In genomic region chr13:49225159-49225558, GRCm38 (mm10) we compare ENCODE assay signal across 27 mouse cellular contexts. TPM values are rescaled to one million over a fixed set of nuclear protein-coding genes. Genes with fewer than 3 reads are reported as not detected.
DNase-seq lines count a peak whose midpoint lies in the region; ATAC-seq and TF ChIP-seq lines count a peak whose summit lies in the region.
"Had no signal": no experiment of that assay in that cellular context is flagged by ENCODE, and none has a peak within 500 bp of the region (broad histone marks: within the 10 kb centered on the region; RNA-seq: fewer than 3 reads in every experiment).

No protein-coding gene starts in this region.

- TF ChIP-seq RAD21 in CH12.LX (IDR thresholded peaks at IDR 0.05; ENCODE audit: low read depth, low read length), result no peak

- H3K27me3 ChIP-seq in CH12.LX (replicated peaks), result no peaks in the 10 kb centered on the region
- no peaks in the 10 kb centered on the region for H3K27me3 ChIP-seq in liver, postnatal 0 days (ENCODE audit: insufficient read depth, low read length)
- H3K27me3 ChIP-seq: embryonic facial prominence, embryonic 15.5 days had no signal

- TF ChIP-seq CTCF in gastrocnemius, adult 2 months (IDR thresholded peaks at IDR 0.05), result no peak
- no peak for TF ChIP-seq CTCF in CH12.LX (conservative IDR thresholded peaks at IDR 0.05 in 1 of 2, IDR thresholded peaks at IDR 0.05 in 1 of 2; ENCODE audit: low read depth in 2 of 2, low read length in 2 of 2)
- no peak for TF ChIP-seq CTCF in liver, postnatal 0 days (IDR thresholded peaks at IDR 0.05; ENCODE audit: low read depth)

- no peak for DNase-seq in gastrocnemius, adult 2 months
- no peak for DNase-seq in gastrocnemius, postnatal 36 days
- DNase-seq in CH12.LX (ENCODE audit: extremely low read depth), result peak; percentile 65
- DNase-seq in layer of hippocampus, adult 8-10 months (ENCODE audit: low spot score in 2 of 2), result no peak
- no peak for DNase-seq in lung, postnatal 36 days
- DNase-seq in liver, postnatal 0 days, result no peak
- DNase-seq: adrenal gland, adult 8-10 months; adrenal gland, postnatal 36 days; cerebellum, adult 11 months; cerebellum, adult 2 months; cerebellum, adult 9-11 months; cerebellum, postnatal 25 days; forebrain, postnatal 0 days; gastrocnemius, postnatal 25 days; heart, adult 11 months; heart, postnatal 10 days; heart, postnatal 36 days had no signal

- H3K36me3 ChIP-seq in CH12.LX (replicated peaks in 1 of 2; ENCODE audit: control insufficient read depth in 1 of 2, insufficient read depth in 1 of 2, low read length in 1 of 2), result no peaks in the 10 kb centered on the region
- no peaks in the 10 kb centered on the region for H3K36me3 ChIP-seq in liver, postnatal 0 days (replicated peaks; ENCODE audit: insufficient read depth, low read length)
- H3K36me3 ChIP-seq: embryonic facial prominence, embryonic 12.5 days; embryonic facial prominence, embryonic 15.5 days; heart, embryonic 12.5 days; heart, embryonic 15.5 days; hindbrain, embryonic 10.5 days had no signal

- WGBS in liver, postnatal 0 days (ENCODE audit: insufficient replicate concordance), result 62% methylated on average over 3 of the region's 3 CpGs

- peak overlapping the region; percentile 73; the same call in 1 of the 2 replicates for H3K27ac ChIP-seq in gastrocnemius, adult 2 months
- no peak overlapping the region for H3K27ac ChIP-seq in CH12.LX (ENCODE audit: insufficient read depth, low read depth)
- no peak overlapping the region for H3K27ac ChIP-seq in liver, postnatal 0 days (ENCODE audit: low read depth)
- H3K27ac ChIP-seq: embryonic facial prominence, embryonic 12.5 days; embryonic facial prominence, embryonic 15.5 days; heart, embryonic 15.5 days; hindbrain, embryonic 10.5 days; hindbrain, embryonic 14.5 days; hindbrain, postnatal 0 days had no signal

- in situ Hi-C loops in CH12.LX (cut with MboI; ENCODE audit: low pct_ligation_motif_present, low pct_unique_long_range_greater_than_20kb, low sequenced_read_pairs), result no loop called here

- H3K4me2 ChIP-seq in CH12.LX (ENCODE audit: insufficient read depth, low read depth, poor library complexity, severe bottlenecking), result no peak overlapping the region
- no peak overlapping the region for H3K4me2 ChIP-seq in liver, postnatal 0 days (ENCODE audit: low read depth, low read length)
- H3K4me2 ChIP-seq: embryonic facial prominence, embryonic 12.5 days; heart, embryonic 15.5 days; hindbrain, embryonic 14.5 days had no signal

- no peak overlapping the region for H3K9ac ChIP-seq in CH12.LX (ENCODE audit: insufficient read depth, low read depth)
- no peak overlapping the region for H3K9ac ChIP-seq in liver, postnatal 0 days (replicated peaks)
- H3K9ac ChIP-seq: embryonic facial prominence, embryonic 12.5 days; embryonic facial prominence, embryonic 15.5 days; forebrain, postnatal 0 days; heart, embryonic 15.5 days; hindbrain, embryonic 14.5 days had no signal

- intact Hi-C loops in gastrocnemius, adult 2 months (cut with DNase I), result loop anchor here (5.0 kb wide), 1 partner anchor 57 kb away; no protein-coding TSS in a partner anchor
- intact Hi-C loops in gastrocnemius, postnatal 36 days (cut with DNase I), result no loop called here

- peaks cover 5% of the 10 kb centered on the region for H3K9me3 ChIP-seq in CH12.LX (replicated peaks; ENCODE audit: low read length)
- no peaks in the 10 kb centered on the region for H3K9me3 ChIP-seq in liver, postnatal 0 days (ENCODE audit: low read length)
- H3K9me3 ChIP-seq: embryonic facial prominence, embryonic 12.5 days; embryonic facial prominence, embryonic 15.5 days; heart, embryonic 15.5 days; hindbrain, embryonic 10.5 days had no signal

- dilution Hi-C loops in CH12.LX (cut with MboI; ENCODE audit: extremely low pct_ligation_motif_present, extremely low pct_unique_long_range_greater_than_20kb, low sequenced_read_pairs), result no loop called here

- no peak for TF ChIP-seq POLR2A in CH12.LX (IDR thresholded peaks at IDR 0.05; ENCODE audit: low read depth, low read length)

- peak; percentile 27; the same call in 1 of the 2 replicates for ATAC-seq in megakaryocyte, adult 5-6 weeks (ENCODE audit: poor library complexity, severe bottlenecking)
- no peak for ATAC-seq in liver, postnatal 0 days
- ATAC-seq: activated CD4-positive, CD25-positive, alpha-beta regulatory T cell, adult 4 months; forebrain, embryonic 14.5 days; forebrain, postnatal 0 days; hindbrain, postnatal 0 days had no signal

- H3K4me1 ChIP-seq in CH12.LX (ENCODE audit: control insufficient read depth in 1 of 2, insufficient read depth in 2 of 2), result peaks cover 8 to 31% of the 10 kb centered on the region in 2 experiments
- no peaks in the 10 kb centered on the region for H3K4me1 ChIP-seq in liver, postnatal 0 days (ENCODE audit: insufficient read depth)
- H3K4me1 ChIP-seq: embryonic facial prominence, embryonic 12.5 days; embryonic facial prominence, embryonic 15.5 days had no signal

- peak overlapping the region; percentile 57 for H3K4me3 ChIP-seq in gastrocnemius, adult 2 months
- no peak overlapping the region for H3K4me3 ChIP-seq in CH12.LX (replicated peaks in 1 of 3; ENCODE audit: low read depth in 2 of 3, low read length in 2 of 3, poor library complexity in 1 of 3)
- no peak overlapping the region for H3K4me3 ChIP-seq in liver, postnatal 0 days (ENCODE audit: low read depth, low read length)
- H3K4me3 ChIP-seq: embryonic facial prominence, embryonic 12.5 days; heart, embryonic 12.5 days; heart, embryonic 15.5 days; hindbrain, embryonic 10.5 days had no signal

- H3K79me2 ChIP-seq in CH12.LX (replicated peaks; ENCODE audit: control insufficient read depth, extremely low read depth, insufficient read depth, poor library complexity, severe bottlenecking), result no peaks in the 10 kb centered on the region

- peak; percentile 86 for TF ChIP-seq EP300 in CH12.LX (IDR thresholded peaks at IDR 0.05; ENCODE audit: low read length)
- no peak for TF ChIP-seq EP300 in liver, postnatal 0 days (IDR thresholded peaks at IDR 0.05; ENCODE audit: low read depth)

TF ChIP-seq in CH12.LX, 34 proteins besides CTCF, POLR2A, EP300 and RAD21 (continues in another document):
- TF ChIP-seq MAFK (IDR thresholded peaks at IDR 0.05; ENCODE audit: insufficient replicate concordance, low read length) (no peak), MEF2A (IDR thresholded peaks at IDR 0.05; ENCODE audit: borderline replicate concordance, low read depth, low read length) (no peak), JUN (IDR thresholded peaks at IDR 0.05; ENCODE audit: insufficient read depth, low read depth, low read length) (0 out of 2 replicates have a peak, but pooled peaks have one; percentile 23), ETS1 (conservative IDR thresholded peaks at IDR 0.05; ENCODE audit: low read depth, low read length) (0 out of 2 replicates have a peak, but pooled peaks have one; percentile 57), KAT2A (IDR thresholded peaks at IDR 0.05; ENCODE audit: insufficient replicate concordance, low read length) (no peak), CHD1 (IDR thresholded peaks at IDR 0.05; ENCODE audit: low read depth, low read length) (no peak), IRF4 (IDR thresholded peaks at IDR 0.05; ENCODE audit: low read depth, low read length) (peak; percentile 83), UBTF (IDR thresholded peaks at IDR 0.05; ENCODE audit: low read depth, low read length) (no peak), SIN3A (IDR thresholded peaks at IDR 0.05; ENCODE audit: low read length) (peak; percentile 37; the same call in 1 of the 2 replicates), BHLHE40 (IDR thresholded peaks at IDR 0.05; ENCODE audit: low read depth, low read length) (0 out of 2 replicates have a peak, but pooled peaks have one; percentile 24), POLR2AphosphoS2 (IDR thresholded peaks at IDR 0.05; ENCODE audit: low read depth, low read length) (no peak), ZKSCAN1 (IDR thresholded peaks at IDR 0.05; ENCODE audit: borderline replicate concordance, low read depth, low read length) (no peak), JUND (conservative IDR thresholded peaks at IDR 0.05; ENCODE audit: low read depth, low read length) (peak; percentile 48; the same call in 1 of the 2 replicates), RCOR1 (conservative IDR thresholded peaks at IDR 0.05; ENCODE audit: low read depth, low read length) (peak; percentile 60; the same call in 1 of the 2 replicates), GABPA (IDR thresholded peaks at IDR 0.05; ENCODE audit: insufficient replicate concordance, low read depth, low read length) (no peak), CHD2 (IDR thresholded peaks at IDR 0.05; ENCODE audit: low read length) (0 out of 2 replicates have a peak, but pooled peaks have one; percentile 23)

RNA-seq across cellular contexts. Expression of gene Card19, which starts 9.3 kb away (rescaled TPM):
- total RNA-seq in gastrocnemius, adult 2 months (2021), result 100 to 1,000 TPM; 113 to 123 TPM
- 100 to 1,000 TPM in 1 of 2 experiments, 10 to 100 TPM in 1; 88.7 to 103 TPM for total RNA-seq in gastrocnemius, postnatal 36 days (2021)
- total RNA-seq in CH12.LX (2012; rRNA removed) (4.9 and 5.2 TPM in 2 replicates), CH12.LX (2014; rRNA removed) (3.8 and 3.9 TPM in 2 replicates)
- 5.7 and 9.3 TPM in 2 replicates for polyA plus RNA-seq in CH12.LX (2012; ENCODE audit: insufficient read length, low read depth)
- total RNA-seq in megakaryocyte, adult 5-6 weeks (2015), result 85.5 and 103 TPM in 2 replicates
- 91.0 and 123 TPM in 2 replicates for total RNA-seq in megakaryocyte, adult 5-6 weeks (2017)
- 10 to 100 TPM; 12.2 to 22.0 (median 18.0) TPM for total RNA-seq in layer of hippocampus, adult 8-10 months (2022)
- polyA plus RNA-seq in liver, postnatal 0 days (2015; fragmentation: Nextera tagmentation; extraction: Ambion mirVana), result 31.8 and 32.3 TPM in 2 replicates

RNA-seq across cellular contexts. Expression of gene Susd3, which starts 23.3 kb away (rescaled TPM):
- under 1 TPM in 1 of 2 experiments, not detected in 1; 0.97 TPM for total RNA-seq in gastrocnemius, adult 2 months (2021)
- total RNA-seq in gastrocnemius, postnatal 36 days (2021), result under 1 TPM in 1 of 2 experiments, not detected in 1; 0.32 TPM
- total RNA-seq in CH12.LX (2012; rRNA removed) (7.7 and 12.0 TPM in 2 replicates), CH12.LX (2014; rRNA removed) (19.0 and 24.2 TPM in 2 replicates)
- 6.0 and 8.2 TPM in 2 replicates for polyA plus RNA-seq in CH12.LX (2012; ENCODE audit: insufficient read length, low read depth)
- total RNA-seq in megakaryocyte, adult 5-6 weeks (2015), result 44.4 and 49.1 TPM in 2 replicates
- 39.6 and 42.3 TPM in 2 replicates for total RNA-seq in megakaryocyte, adult 5-6 weeks (2017)
- 1 to 10 TPM; 2.6 to 5.3 (median 3.8) TPM for total RNA-seq in layer of hippocampus, adult 8-10 months (2022)
- polyA plus RNA-seq in liver, postnatal 0 days (2015; fragmentation: Nextera tagmentation; extraction: Ambion mirVana), result 2.5 and 2.9 TPM in 2 replicates

RNA-seq across cellular contexts. Expression of gene Ninj1, which starts 37.9 kb away (rescaled TPM):
- total RNA-seq in gastrocnemius, adult 2 months (2021), result 10 to 100 TPM; 17.2 to 18.7 TPM
- 10 to 100 TPM; 15.1 to 15.7 TPM for total RNA-seq in gastrocnemius, postnatal 36 days (2021)
- total RNA-seq in CH12.LX (2012; rRNA removed) (12.7 and 14.2 TPM in 2 replicates), CH12.LX (2014; rRNA removed) (18.8 and 21.2 TPM in 2 replicates)
- polyA plus RNA-seq in CH12.LX (2012; ENCODE audit: insufficient read length, low read depth), result 24.9 and 25.2 TPM in 2 replicates
- total RNA-seq in megakaryocyte, adult 5-6 weeks (2015), result 76.1 and 81.6 TPM in 2 replicates
- total RNA-seq in megakaryocyte, adult 5-6 weeks (2017), result 33.4 and 48.2 TPM in 2 replicates
- total RNA-seq in layer of hippocampus, adult 8-10 months (2022), result 10 to 100 TPM; 17.8 to 27.6 (median 21.7) TPM
- polyA plus RNA-seq in liver, postnatal 0 days (2015; fragmentation: Nextera tagmentation; extraction: Ambion mirVana), result 106 and 118 TPM in 2 replicates
